Mouse (Mus musculus): ENCODE measurements at regions not wholly inside any gene's neighbourhood (a gene's known extent, or its start where the extent isn't known, plus 50 kb on each side); places are given as distances from the start of the nearest gene placed in this dataset.
"Not testable (repeated sequence)": the region's sequence is repeated elsewhere in the genome, so short reads cannot be mapped to it uniquely, and the experiment has no call there.

GRCm38 (mm10) chr14:48842861-48843260, 169.2 kb upstream of the Otx2 start:
- no peak for DNase-seq

- no peak for DNase-seq
Observed at GRCm38 (mm10) chr14:48841278-48841677, 167.7 kb upstream of the Otx2 start.

GRCm38 (mm10) chr14:48837181-48837580, 163.6 kb upstream of the Otx2 start:
- DNase-seq, result no peak

DNA sequence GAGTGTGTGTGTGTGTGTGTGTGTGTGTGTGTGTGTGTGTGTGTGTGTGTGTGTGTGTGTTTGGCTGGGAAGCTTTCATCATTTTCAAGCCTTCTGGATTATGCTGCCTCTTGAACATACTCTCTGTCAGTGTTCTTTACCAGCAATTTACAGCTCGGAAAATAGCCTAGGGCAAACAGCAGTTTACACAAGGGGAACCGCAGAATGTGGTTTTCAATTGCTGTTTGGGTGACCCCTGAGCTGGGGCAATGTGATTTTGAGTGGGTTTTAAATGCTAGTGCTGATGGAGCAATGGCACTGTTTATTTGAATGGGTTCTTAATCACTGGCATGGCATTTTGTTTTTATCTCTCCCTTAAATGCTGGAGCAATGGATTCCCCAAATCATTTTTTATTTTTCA, 162.5 kb upstream of the Otx2 start:
- DNase-seq, result no peak

- DNase-seq, result no peak
Observed at GRCm38 (mm10) chr14:48834416-48834815, 160.8 kb upstream of the Otx2 start.

- DNase-seq, result no peak
Observed at GRCm38 (mm10) chr14:48826421-48826820, 152.8 kb upstream of the Otx2 start.

- no peak for DNase-seq
Observed at GRCm38 (mm10) chr14:48824375-48824774, 150.8 kb upstream of the Otx2 start.

- no peak for DNase-seq
Observed at GRCm38 (mm10) chr14:48815941-48816340, 142.3 kb upstream of the Otx2 start.

DNA sequence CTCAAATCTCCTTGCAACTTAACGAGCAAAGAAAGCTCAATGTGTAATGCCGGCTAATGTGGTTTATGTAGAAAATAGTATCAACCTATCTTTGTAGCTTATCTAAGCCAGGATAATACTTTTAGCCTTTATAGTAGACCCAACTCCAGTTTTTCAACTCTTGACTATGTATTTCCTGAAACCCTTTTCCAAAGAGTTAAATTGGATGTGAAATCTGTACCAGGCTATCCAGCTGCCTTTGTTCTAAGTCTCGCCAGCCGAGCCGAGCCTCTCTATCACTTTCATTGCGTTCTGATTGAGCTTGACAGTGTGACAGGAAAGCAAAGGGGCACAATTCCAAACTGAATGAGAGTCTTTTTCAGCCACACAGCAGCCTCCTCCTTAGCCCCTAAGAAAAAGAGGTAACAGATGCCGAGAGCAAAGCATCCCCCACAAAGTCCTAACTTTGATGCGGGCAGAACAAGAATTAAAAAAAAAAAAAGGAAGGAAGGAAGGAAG, 141.7 kb upstream of the Otx2 start:
- no peak for DNase-seq

- no peak for DNase-seq
Observed at GRCm38 (mm10) chr14:48812741-48813495, 139.3 kb upstream of the Otx2 start.

- no peak for DNase-seq
Observed at GRCm38 (mm10) chr14:48804098-48804497, 130.5 kb upstream of the Otx2 start.

- DNase-seq, result no peak
Observed at GRCm38 (mm10) chr14:48801283-48801682, 127.7 kb upstream of the Otx2 start.

- DNase-seq, result no peak
Observed at GRCm38 (mm10) chr14:48800857-48801256, 127.2 kb upstream of the Otx2 start.

DNA sequence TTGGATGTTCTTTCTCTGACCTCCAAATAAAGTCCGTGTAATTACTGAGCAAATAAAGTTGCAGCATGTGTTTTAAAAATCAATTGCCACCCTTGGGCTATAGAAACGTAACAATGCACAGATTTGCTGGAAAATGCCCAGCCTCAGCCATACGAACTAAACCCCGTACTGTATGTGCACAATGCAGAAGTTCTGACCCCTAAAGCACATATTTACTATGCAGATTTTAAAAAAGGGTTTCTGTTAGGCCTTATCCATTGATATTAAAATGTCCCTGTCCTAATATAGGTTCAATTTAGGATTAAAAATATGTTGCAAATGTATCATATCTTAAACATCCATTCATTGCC, 126.5 kb upstream of the Otx2 start:
- DNase-seq, result no peak

DNA sequence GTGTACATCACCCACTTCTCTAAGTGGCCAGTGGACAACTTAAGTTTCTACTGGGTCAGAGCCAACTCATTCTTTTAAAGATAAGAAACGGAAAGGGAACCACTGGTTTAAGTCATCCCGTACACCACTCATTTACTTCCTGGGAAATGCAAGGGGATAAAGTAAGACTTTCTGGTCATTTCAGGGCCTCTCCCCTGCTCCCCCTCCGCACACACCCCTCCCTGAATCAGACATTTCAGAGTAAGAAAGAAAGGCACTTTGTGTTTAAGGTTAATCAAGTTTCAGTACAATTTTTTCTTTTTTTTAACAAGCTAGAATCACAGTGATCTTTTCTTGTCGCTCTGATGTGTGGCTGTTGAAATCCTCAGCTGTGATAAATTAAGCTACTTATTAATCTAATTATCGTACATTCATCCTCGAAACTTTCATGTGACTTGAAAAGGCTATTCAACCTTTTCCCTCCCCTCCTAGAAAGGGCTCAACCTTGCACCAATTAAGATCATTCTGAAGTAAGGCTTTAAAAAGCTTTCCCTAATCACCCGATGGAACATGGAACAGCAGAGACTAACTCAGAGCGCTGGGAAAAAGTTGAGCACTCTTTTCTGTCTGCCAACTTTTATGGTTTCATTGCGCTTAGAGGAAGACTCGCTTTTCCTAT, 126.0 kb upstream of the Otx2 start:
- no peak for DNase-seq

DNA sequence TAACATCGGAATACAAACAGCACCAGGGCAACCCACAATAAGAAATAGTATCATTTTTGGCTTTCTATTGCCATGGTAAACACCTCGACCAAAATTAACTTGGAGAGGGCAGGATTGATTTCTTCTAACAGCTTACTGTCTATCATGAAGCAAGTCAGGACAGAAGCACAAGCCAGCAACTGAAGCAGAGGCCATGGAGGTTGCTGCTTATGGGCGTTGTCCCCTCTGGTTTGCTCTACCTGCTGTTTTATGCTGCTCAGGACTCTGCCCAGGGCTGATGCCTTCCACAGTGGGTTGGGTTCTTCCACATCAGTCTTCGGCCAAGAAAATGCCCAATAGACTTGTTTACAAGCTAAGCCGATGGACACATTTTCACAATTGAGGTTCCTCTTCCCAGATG, 117.9 kb upstream of the Otx2 start:
- DNase-seq, result no peak

GRCm38 (mm10) chr14:48779327-48779726, 105.7 kb upstream of the Otx2 start:
- DNase-seq, result no peak

DNA sequence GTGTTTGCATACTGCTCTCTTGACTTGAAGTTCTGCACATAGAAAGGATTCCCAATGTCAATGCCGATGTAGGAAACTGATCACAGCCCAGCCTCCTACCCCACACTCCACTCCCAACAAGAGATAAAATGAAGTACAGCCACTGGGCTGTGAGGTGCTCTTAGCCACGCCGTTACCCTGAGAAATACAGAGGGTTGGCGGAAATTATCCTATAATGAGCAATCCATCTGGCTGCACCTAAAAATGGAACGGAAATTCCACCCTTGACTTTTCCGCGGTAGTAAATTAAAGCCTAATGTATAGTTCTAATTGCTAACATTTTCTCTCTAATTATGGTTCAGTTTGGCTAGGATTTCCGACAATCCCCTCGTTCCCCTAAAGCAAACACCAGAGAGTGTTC, 97.2 kb upstream of the Otx2 start:
- DNase-seq, result no peak

DNA sequence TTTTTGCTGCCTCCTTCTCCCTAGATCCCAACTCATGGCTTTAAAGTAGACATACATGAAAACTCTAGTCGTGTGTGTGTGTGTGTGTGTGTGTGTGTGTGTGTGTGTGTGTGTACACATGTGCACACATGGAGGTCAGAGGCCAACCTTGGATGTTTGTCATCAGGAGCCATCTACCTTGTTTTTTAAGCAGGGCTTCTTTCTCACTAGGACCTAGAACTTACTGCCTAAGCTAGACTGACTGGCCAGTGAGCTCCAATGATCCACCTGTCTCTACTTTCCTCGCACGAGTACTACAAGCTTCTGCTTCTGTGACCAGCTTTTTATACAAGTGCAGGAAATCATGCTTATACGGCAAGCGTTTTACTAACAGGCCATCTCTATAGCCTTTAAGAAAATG, 89.1 kb upstream of the Otx2 start:
- DNase-seq, result no peak

- no peak for DNase-seq
Observed at GRCm38 (mm10) chr14:48761002-48761648, 87.5 kb upstream of the Otx2 start.

DNA sequence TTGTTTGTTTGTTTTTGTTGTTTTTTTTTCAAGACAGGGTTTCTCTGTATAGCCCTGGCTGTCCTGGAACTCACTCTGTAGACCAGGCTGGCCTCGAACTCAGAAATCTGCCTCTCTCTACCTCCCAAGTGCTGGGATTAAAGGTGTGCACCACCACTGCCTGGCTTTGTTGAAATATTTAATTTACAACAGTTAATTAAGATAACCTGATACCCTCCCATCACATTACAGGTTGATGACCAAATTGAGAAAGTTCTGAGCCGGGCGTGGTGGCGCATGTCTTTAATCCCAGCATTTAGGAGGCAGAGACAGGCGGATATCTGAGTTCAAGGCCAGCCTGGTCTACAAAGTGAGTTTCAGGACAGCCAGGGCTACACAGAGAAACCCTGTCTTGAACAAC, 81.5 kb upstream of the Otx2 start:
- not testable (repeated sequence) for DNase-seq

- DNase-seq, result no peak
Observed at GRCm38 (mm10) chr14:48754080-48754720, 80.6 kb upstream of the Otx2 start.

DNA sequence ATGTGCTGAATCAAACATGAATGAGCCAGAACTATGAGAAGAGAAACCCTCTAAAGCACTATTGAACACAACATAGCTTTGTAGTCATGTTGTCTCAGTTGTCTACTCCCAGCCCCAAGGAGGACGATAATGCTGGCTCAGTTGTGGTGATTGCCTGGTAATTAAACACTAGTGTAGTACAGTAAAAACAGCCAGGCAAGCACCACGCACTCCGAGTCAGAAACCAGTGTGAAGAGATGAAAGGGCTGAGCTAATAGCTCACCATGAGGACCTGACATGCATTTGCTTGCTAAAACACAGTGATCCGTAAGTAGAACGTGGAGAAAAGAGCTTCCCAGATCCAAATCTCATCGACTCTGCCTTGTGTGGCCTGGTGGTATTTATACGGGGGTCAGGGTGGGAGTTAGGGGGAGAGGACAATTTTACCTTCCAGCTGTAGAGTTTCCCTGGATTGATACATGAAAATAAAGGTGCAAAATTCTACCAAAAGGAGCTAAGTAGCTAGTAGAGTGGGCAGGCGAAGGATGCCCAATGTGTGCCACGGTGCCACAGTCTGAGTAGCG, 80.0 kb upstream of the Otx2 start:
- DNase-seq, result no peak

Data from thymus, postnatal 14 days (tissue).